Mouse (Mus musculus) small intestine, adult 2 months (tissue): ENCODE results near the gene Pitpnb.

ENCODE experiments used
- CTCF ChIP-seq: fragments of 200-500 bp; IDR thresholded peaks from 2 replicates; pipeline ENCODE4 v1.5.1; 2012; ENCODE audit warnings: low read depth, mild to moderate bottlenecking, control low read depth, inconsistent platforms, low read length, moderate library complexity, mixed read lengths; ENCODE audit not compliant: insufficient replicate concordance, insufficient read length; ENCODE audit errors: extremely low read depth
- POLR2A ChIP-seq: fragments of 200-500 bp; IDR thresholded peaks from 2 replicates; pipeline ENCODE4 v1.6.1; 2012; ENCODE audit warnings: low read depth, mild to moderate bottlenecking, control low read depth, inconsistent platforms, low read length, moderate library complexity

GRCm38 (mm10) chr5:111423011-111423410, 92.4 kb downstream of the Pitpnb start:
- TF ChIP-seq CTCF (no peak), POLR2A (no peak)
